Mouse (Mus musculus): Measurements from ENCODE around the gene Tnfrsf21. TPM values are rescaled to one million over a fixed set of nuclear protein-coding genes. Genes with fewer than 3 reads are reported as not detected.

The Tnfrsf21 gene
- 0.26 TPM for polyA plus RNA-seq (2017; shearing (Covaris generic))

DNA sequence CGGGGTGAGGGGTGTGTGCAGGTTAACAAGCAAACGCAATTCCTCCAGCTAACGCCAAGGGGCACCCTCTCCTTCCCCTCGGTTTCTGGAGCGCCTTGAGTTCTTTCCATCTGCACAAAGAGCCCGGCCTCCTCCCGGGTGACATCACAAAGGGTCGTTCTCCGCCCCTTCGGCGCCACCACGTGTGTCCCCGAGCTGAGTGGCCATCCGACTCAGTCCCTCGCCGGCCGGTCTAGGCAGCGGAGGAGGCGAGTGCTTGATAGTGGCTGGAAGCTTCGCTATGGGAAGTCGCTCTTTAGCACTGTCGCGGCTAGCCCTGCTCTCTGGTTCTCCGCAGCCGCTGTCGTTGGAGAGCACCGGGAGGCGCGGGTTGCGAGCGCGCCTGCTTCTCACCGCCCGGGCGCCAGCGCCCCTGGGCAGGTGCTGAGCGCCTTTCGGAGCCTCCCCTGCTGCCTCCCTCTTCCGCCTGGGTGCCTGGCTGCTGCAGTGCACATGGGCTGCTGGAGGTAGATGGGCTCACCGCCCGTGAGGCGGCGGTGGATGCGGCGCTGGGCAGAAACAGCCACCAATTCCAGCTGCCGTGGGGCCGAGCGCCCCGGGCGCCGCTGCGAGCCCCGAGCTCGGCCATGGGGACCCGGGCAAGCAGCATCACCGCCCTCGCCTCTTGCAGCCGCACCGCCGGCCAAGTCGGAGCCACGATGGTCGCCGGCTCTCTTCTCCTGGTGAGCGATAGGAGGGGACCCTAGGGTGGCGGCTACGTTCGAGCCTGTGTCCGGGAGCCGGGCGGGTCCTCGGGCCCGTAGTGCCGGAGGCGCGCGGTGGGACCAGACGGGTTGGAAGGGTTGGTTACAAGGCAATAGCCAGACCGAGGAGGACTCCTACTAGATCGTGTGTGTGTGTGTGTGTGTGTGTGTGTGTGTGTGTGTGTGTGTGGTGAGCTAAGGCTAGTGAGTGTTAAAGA, at the start of gene Tnfrsf21:
Tnfrsf21 (plus strand) TSS at position 185 of the 961 bp plus-strand sequence.

Other genes with a start within 250 kb of the Tnfrsf21 start
- 6.0 TPM for gene Cd2ap, start 139.9 kb upstream of the Tnfrsf21 start, polyA plus RNA-seq (2017; shearing (Covaris generic))